Mouse (Mus musculus) olfactory bulb, adult 2 months (tissue): ENCODE results near the gene Klhl29. TPM values are rescaled to one million over a fixed set of nuclear protein-coding genes. Genes with fewer than 3 reads are reported as not detected.

Experiments
- H3K27ac ChIP-seq: fragments of 200-500 bp; 2 replicates; pipeline ENCODE4 v1.5.1; 2012; ENCODE audit warnings: low read depth, low read length; ENCODE audit not compliant: insufficient read depth
- H3K4me1 ChIP-seq: fragments of 200-500 bp; 2 replicates; pipeline ENCODE4 v1.6.1; 2012; ENCODE audit warnings: low read length; ENCODE audit not compliant: control insufficient read depth, insufficient read depth
- H3K4me3 ChIP-seq: fragments of 200-500 bp; 2 replicates; pipeline ENCODE4 v1.5.1; 2012; ENCODE audit warnings: mild to moderate bottlenecking, low read depth, low read length, moderate library complexity; ENCODE audit not compliant: insufficient read depth
- CTCF ChIP-seq: fragments of 200-500 bp; IDR thresholded peaks from 2 replicates; pipeline ENCODE4 v1.5.1; 2012; ENCODE audit warnings: low read depth, mild to moderate bottlenecking, low read length, moderate library complexity; ENCODE audit not compliant: insufficient read depth
- POLR2A ChIP-seq: fragments of 200-500 bp; IDR thresholded peaks from 2 replicates; pipeline ENCODE4 v1.6.1; 2012; ENCODE audit warnings: mild to moderate bottlenecking, low read depth, low read length, moderate library complexity; ENCODE audit not compliant: insufficient read depth
- WGBS: fragments of 180-500 bp; shearing (Covaris S2); methylation state at CpG from one replicate; pipeline ENCODE4 v1.1.7; 2018; 5-methylcytosine and 5-hydroxymethylcytosine counted together
- polyA plus RNA-seq: library from polyadenylated mRNA; stranded (reverse); fragments of >200 nt; gene quantifications from 2 replicates; pipeline ENCODE4 v1.2.4, GENCODE M21; 2012; ENCODE audit warnings: low replicate concordance; ENCODE audit not compliant: missing spikeins, insufficient read depth, insufficient read length

Gene Klhl29
- polyA plus RNA-seq, 1 experiment: not detected

- 60% methylated on average over 7 of the region's 7 CpGs for WGBS
- H3K4me3 ChIP-seq: no peak overlapping the region
- TF ChIP-seq POLR2A (no peak), CTCF (no peak)
- H3K4me1 ChIP-seq: peaks cover 22% of the 10 kb centered on the region
- H3K27ac ChIP-seq: peak overlapping the region; percentile 16; the same call in 1 of the 2 replicates
Measured at GRCm38 (mm10) chr12:5269061-5269460, 106.4 kb downstream of the Klhl29 start.

GRCm38 (mm10) chr12:5268188-5268612, 107.3 kb downstream of the Klhl29 start:
- no peak for TF ChIP-seq CTCF
- TF ChIP-seq POLR2A: no peak
- peaks cover 25% of the 10 kb centered on the region for H3K4me1 ChIP-seq
- H3K4me3 ChIP-seq: no peak overlapping the region
- peak overlapping the region; percentile 69 for H3K27ac ChIP-seq
- WGBS: 24% methylated on average over 9 of the region's 9 CpGs

- H3K4me1 ChIP-seq: peaks cover 25% of the 10 kb centered on the region
- peak overlapping the region; percentile 62 for H3K27ac ChIP-seq
- TF ChIP-seq CTCF (no peak), POLR2A (no peak)
- WGBS: 67% methylated on average over 9 of the region's 9 CpGs
- H3K4me3 ChIP-seq: no peak overlapping the region
Measured at GRCm38 (mm10) chr12:5267271-5268187, 108.0 kb downstream of the Klhl29 start.

- Histone ChIP-seq H3K4me3 (no peak overlapping the region), H3K4me1 (peaks cover 25% of the 10 kb centered on the region), H3K27ac (no peak overlapping the region)
- TF ChIP-seq POLR2A: no peak
- TF ChIP-seq CTCF: no peak
- WGBS: 93% methylated on average over 4 of the region's 4 CpGs
Measured at GRCm38 (mm10) chr12:5266773-5267172, 108.7 kb downstream of the Klhl29 start.

- peaks cover 8% of the 10 kb centered on the region for H3K4me1 ChIP-seq
- 82% methylated on average over 4 of the region's 4 CpGs for WGBS
- TF ChIP-seq POLR2A (no peak), CTCF (no peak)
- H3K27ac ChIP-seq: no peak overlapping the region
- H3K4me3 ChIP-seq: no peak overlapping the region
Measured at GRCm38 (mm10) chr12:5261476-5261875, 114.0 kb downstream of the Klhl29 start.

- 95% methylated on average over 3 of the region's 3 CpGs for WGBS
- no peak for TF ChIP-seq CTCF
- Histone ChIP-seq H3K27ac (no peak overlapping the region), H3K4me3 (no peak overlapping the region), H3K4me1 (peaks cover 21% of the 10 kb centered on the region)
Measured at GRCm38 (mm10) chr12:5258779-5259178, 116.7 kb downstream of the Klhl29 start.

- Histone ChIP-seq H3K4me3 (no peak overlapping the region), H3K4me1 (peaks cover 27% of the 10 kb centered on the region), H3K27ac (peak overlapping the region; percentile 71)
- TF ChIP-seq POLR2A (no peak), CTCF (no peak)
- 33% methylated on average over 4 of the region's 4 CpGs for WGBS
Measured at GRCm38 (mm10) chr12:5257174-5257573, 118.3 kb downstream of the Klhl29 start.

- Histone ChIP-seq H3K4me3 (no peak overlapping the region), H3K4me1 (peaks cover 38% of the 10 kb centered on the region), H3K27ac (peak overlapping the region; percentile 39)
- WGBS: 22% methylated on average over 9 of the region's 9 CpGs
- TF ChIP-seq POLR2A (no peak), CTCF (no peak)
Measured at GRCm38 (mm10) chr12:5255079-5255478, 120.4 kb downstream of the Klhl29 start.

- no peak for TF ChIP-seq CTCF
- TF ChIP-seq POLR2A: no peak
- WGBS: 62% methylated on average over 4 of the region's 4 CpGs
- Histone ChIP-seq H3K27ac (no peak overlapping the region), H3K4me3 (no peak overlapping the region), H3K4me1 (peaks cover 40% of the 10 kb centered on the region)
Measured at GRCm38 (mm10) chr12:5254246-5254982, 121.1 kb downstream of the Klhl29 start.
